Mouse (Mus musculus): ENCODE data around the gene Krt33a.

DNA sequence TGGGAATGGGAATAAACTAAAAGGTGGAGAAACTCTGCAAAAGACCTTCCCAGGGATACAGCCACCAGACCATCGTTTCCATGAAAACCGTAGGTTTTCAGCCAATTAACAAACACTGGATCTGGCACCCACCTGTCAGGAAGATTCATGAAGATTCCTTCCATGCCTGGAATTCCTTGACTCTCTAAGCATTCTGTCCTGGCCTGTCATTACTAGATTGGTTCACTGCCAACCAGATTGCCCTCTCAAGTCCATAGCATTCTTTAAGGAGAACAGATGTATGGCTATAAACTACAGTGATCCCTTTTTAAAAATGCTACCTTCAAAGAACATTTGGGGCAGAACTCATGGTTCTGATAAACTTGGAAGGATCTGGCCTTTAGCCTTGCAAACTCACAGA lies 50.1 kb downstream of the Krt33a start:
- no peak for TF ChIP-seq POLR2A (IDR thresholded peaks at IDR 0.05; ENCODE audit: borderline replicate concordance, extremely low read depth, low read depth, low read length)
- no peak for TF ChIP-seq CTCF (IDR thresholded peaks at IDR 0.05; ENCODE audit: insufficient read depth, low read length)

Data from lung, adult 2 months (tissue).